Mouse (Mus musculus) layer of hippocampus, postnatal 36 days (tissue): Measurements from ENCODE around the gene Olfr1463. TPM values are rescaled to one million over a fixed set of nuclear protein-coding genes. Genes with fewer than 3 reads are reported as not detected.

Experiments used
- DNase-seq, 2 experiments: peaks; one replicate each; pipeline ENCODE4 v3.0.0; 2022
- total RNA-seq, 2 experiments: library from RNA; stranded (reverse); gene quantifications; 2 replicates each; pipeline ENCODE4 v1.2.3; 2021

Gene Olfr1463
- not detected for total RNA-seq

DNA sequence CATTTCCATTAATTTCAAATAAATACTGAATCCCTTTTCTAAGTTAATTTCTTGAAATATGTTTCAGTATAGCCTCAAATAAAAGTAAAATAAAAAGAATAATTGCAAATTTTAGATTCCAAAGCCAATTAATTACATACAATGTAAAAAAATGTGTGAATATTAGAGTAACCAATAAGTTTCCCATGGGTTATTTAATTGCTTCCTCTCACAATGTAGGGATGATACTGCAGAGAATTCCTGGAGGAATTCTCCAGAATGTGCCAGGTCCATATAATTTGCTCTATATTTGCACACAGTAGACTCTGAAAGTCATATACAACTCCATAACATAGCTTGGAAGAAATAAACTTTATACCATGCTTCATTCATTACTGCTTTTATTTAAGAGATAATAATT, at the start of gene Olfr1463:
Gene Olfr1463 (plus strand): TSS at position 301 of the 400 bp plus-strand sequence.
- no peak for DNase-seq

DNA sequence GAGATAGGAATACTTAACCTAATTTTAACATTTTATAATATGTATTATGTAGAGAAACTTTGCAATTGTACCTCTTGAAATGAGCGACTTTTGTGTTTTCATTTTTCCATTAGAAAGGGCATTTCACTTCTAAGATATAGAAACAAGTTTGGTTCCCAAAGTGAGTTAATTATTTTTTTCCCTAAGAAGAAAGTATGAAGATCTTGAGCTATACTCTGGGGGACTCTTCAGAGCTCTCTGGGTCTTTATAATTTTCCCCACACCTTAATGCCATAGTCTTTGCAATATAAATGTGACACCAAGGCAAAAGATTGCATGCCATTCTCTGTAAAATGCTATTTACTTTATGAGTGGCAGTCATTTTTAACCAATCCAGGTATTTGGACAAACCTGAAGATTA, 45.7 kb upstream of the Olfr1463 start, which contains the start of gene Olfr1462:
Gene Olfr1462 (plus strand): TSS at position 301 of the 400 bp plus-strand sequence.
- no peak for DNase-seq

DNA sequence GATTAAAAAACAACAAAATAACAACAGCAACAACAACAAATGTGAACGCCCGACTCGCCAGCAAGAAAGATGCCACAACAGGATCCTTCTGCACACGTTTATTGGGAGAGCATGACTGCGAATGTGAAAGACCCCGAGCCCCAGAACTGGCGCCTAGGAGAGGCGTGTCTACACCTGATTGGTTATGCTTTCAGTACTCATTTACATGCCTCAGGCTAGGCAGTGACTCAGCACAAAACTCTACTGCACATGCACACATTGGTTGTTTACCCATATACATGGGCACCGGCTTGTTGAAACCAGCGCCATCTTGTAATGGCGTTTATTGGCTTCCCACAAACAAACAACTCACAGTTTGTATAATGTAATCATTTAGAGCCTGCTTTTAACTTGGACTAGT, 9.5 kb upstream of the Olfr1463 start:
- DNase-seq, result no peak

Other genes with a start within 250 kb of the Olfr1463 start
- gene Olfr1451, start 236.3 kb upstream of the Olfr1463 start, total RNA-seq, result not detected
- gene Olfr1453, start 203.0 kb upstream of the Olfr1463 start, total RNA-seq, result not detected
- not detected for gene Olfr1454, start 170.7 kb upstream of the Olfr1463 start, total RNA-seq
- not detected for gene Olfr1457, start 133.4 kb upstream of the Olfr1463 start, total RNA-seq
- gene Olfr1458, start 124.6 kb upstream of the Olfr1463 start, total RNA-seq, result not detected
- under 1 TPM; 0.20 to 0.25 TPM for gene Olfr1459, start 81.8 kb upstream of the Olfr1463 start, total RNA-seq
- gene Olfr1461, start 68.3 kb upstream of the Olfr1463 start, total RNA-seq, result not detected
- not detected for gene Olfr1462, start 45.6 kb upstream of the Olfr1463 start, total RNA-seq
- not detected for gene Olfr1465, start 84.2 kb downstream of the Olfr1463 start, total RNA-seq
- gene Olfr1466, start 107.5 kb downstream of the Olfr1463 start, total RNA-seq, result not detected
- not detected for gene Olfr1467, start 130.9 kb downstream of the Olfr1463 start, total RNA-seq
- not detected for gene Olfr1469, start 176.5 kb downstream of the Olfr1463 start, total RNA-seq
- gene Olfr1471, start 212.1 kb downstream of the Olfr1463 start, total RNA-seq, result not detected
- gene Olfr1472, start 224.8 kb downstream of the Olfr1463 start, total RNA-seq, result not detected
- not detected for gene Olfr1474, start 238.2 kb downstream of the Olfr1463 start, total RNA-seq
- gene Olfr1475, start 248.9 kb downstream of the Olfr1463 start, total RNA-seq, result not detected